Mouse (Mus musculus) spleen, adult 2 months (tissue): Measurements from ENCODE around the gene Runx2. TPM values are rescaled to one million over a fixed set of nuclear protein-coding genes. Genes with fewer than 3 reads are reported as not detected.

Source experiments
- DNase-seq, 2 experiments: peaks; one replicate each; pipeline versions ENCODE4 v3.0.0 to v3.0.0-alpha.2; 2012 to 2021; ENCODE audit warnings: low spot score in 2 of 2, low read depth in 1 of 2
- H3K27ac ChIP-seq: fragments of 200-500 bp; 2 replicates; pipeline ENCODE4 v1.5.1; 2012; ENCODE audit warnings: low read length, inconsistent platforms; ENCODE audit not compliant: insufficient read depth
- H3K27me3 ChIP-seq: fragments of 200-500 bp; 2 replicates; pipeline ENCODE4 v1.6.1; 2012; ENCODE audit warnings: mild to moderate bottlenecking, moderate library complexity, low read length, inconsistent platforms; ENCODE audit not compliant: control insufficient read depth, insufficient read depth
- H3K36me3 ChIP-seq: fragments of 200-500 bp; 2 replicates; pipeline ENCODE4 v1.6.1; 2012; ENCODE audit warnings: mild to moderate bottlenecking, low read length, inconsistent platforms; ENCODE audit not compliant: control insufficient read depth, insufficient read depth
- H3K4me1 ChIP-seq: fragments of 200-500 bp; 2 replicates; pipeline ENCODE4 v1.6.1; 2011; ENCODE audit warnings: inconsistent platforms; ENCODE audit not compliant: control insufficient read depth, insufficient read depth, insufficient read length
- H3K4me3 ChIP-seq: fragments of 200-500 bp; 2 replicates; pipeline ENCODE4 v1.5.1; 2011; ENCODE audit warnings: mild to moderate bottlenecking, inconsistent platforms; ENCODE audit not compliant: insufficient read depth, insufficient read length; ENCODE audit errors: extremely low read depth
- CTCF ChIP-seq: fragments of 200-500 bp; IDR thresholded peaks from 2 replicates; pipeline ENCODE4 v1.5.1; 2011; ENCODE audit warnings: mild to moderate bottlenecking, inconsistent platforms; ENCODE audit not compliant: insufficient read depth, insufficient read length, insufficient replicate concordance; ENCODE audit errors: extremely low read depth
- POLR2A ChIP-seq: fragments of 200-500 bp; IDR thresholded peaks from 2 replicates; pipeline ENCODE4 v1.6.1; 2011; ENCODE audit warnings: low read depth, low read length, inconsistent platforms
- WGBS: fragments of 180-500 bp; shearing (Covaris S2); methylation state at CpG from one replicate; pipeline ENCODE4 v1.1.7; 2018; 5-methylcytosine and 5-hydroxymethylcytosine counted together
- polyA plus RNA-seq: library from polyadenylated mRNA; depleted of rRNA; stranded (reverse); fragments of >200 nt; gene quantifications from 2 replicates; pipeline ENCODE4 v1.2.3, GENCODE M21; 2012

Gene Runx2
- polyA plus RNA-seq, 1 experiment, result 11.1 TPM

DNA sequence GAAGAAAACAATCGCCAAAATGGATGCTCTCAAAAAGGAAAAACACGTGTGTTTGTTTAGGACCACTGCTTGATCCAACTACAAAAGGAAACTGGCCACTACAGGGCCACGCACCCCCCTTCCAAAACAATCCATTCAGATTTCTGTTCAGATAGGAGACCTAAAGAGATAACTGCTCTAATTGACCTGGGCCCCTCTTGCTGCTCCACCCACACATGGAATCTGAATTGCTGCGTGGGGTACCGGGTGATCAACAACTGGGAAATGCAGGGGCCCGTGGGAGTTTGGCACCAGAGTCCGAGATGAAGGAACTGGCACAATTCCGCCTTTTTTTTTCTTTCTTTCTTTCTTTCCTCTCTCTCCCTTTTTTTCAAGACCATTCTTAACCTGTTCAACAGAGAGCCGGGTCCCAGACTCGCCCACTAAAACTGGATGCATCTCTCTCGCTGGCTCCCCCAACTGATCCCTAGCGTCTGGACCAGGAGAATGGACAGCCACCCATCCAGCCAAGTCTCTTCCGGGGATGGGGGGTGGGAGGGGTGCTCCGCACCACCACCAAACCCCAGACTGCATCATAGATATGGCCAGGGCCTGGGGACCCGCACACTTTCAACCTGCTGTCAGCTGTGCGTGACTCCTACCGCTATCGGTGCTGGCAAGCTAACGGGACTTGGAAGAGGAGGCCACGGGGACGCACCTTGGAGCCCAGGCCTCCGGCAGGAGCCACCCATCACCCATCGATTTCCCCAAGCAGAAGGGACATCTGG is 80.9 kb downstream of the Runx2 start:
- TF ChIP-seq POLR2A, result no peak
- no peak for TF ChIP-seq CTCF
- peaks cover 25% of the 10 kb centered on the region for H3K27me3 ChIP-seq
- H3K4me1 ChIP-seq, result peaks cover 15% of the 10 kb centered on the region
- no peak for DNase-seq
- WGBS, result 13% methylated on average over 23 of the region's 23 CpGs
- H3K4me3 ChIP-seq, result peak overlapping the region; percentile 85; the same call in 1 of the 2 replicates
- no peak overlapping the region for H3K27ac ChIP-seq
- H3K36me3 ChIP-seq, result no peaks in the 10 kb centered on the region

DNA sequence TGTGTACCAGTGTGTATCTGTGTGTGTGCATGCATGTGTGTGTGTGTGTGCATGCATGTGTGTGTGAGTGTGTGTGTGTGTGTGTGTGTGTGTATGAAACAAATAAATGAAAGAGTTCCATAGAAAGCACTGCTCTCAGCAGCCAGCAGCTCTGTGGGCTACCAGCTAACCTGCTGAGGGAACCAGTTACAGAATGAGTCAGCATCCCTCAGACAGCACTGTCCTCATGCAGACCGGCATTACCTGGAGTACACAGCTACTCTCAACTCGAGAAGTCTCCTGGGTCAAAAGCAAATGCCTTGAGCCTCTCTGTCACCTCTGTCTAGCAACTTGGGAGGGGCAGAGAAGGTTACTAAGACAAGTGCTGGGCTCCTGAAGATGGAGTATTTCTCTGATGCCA is 86.1 kb downstream of the Runx2 start:
- TF ChIP-seq CTCF (no peak), POLR2A (no peak)
- no peaks in the 10 kb centered on the region for H3K4me1 ChIP-seq
- H3K27me3 ChIP-seq, result no peaks in the 10 kb centered on the region; the same call in none of the 2 replicates
- WGBS, result 32% methylated on average over 2 of the region's 2 CpGs
- no peak overlapping the region; the same call in 1 of the 2 replicates for H3K27ac ChIP-seq
- no peak overlapping the region for H3K4me3 ChIP-seq
- DNase-seq, result no peak
- H3K36me3 ChIP-seq, result no peaks in the 10 kb centered on the region

DNA sequence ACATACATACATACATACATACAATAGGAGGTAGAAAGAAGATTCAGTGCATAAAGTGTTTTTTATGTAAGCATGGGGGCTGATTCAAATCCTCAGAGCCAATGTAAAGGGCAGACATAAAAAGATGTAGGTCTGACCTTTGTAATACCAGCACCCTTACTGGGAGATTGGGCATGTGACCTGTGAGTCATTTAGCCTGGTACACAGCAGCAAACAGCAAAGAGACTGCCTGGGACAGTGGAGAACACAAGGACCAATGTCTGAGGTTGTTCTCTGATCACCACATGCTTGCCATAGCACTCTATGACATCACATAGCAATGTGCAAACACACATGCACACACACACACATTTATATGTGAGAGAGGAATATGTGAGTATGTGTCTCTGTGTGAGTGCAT is 86.9 kb downstream of the Runx2 start:
- Histone ChIP-seq H3K4me1 (no peaks in the 10 kb centered on the region), H3K27me3 (no peaks in the 10 kb centered on the region; the same call in 1 of the 2 replicates), H3K27ac (no peak overlapping the region), H3K36me3 (no peaks in the 10 kb centered on the region), H3K4me3 (no peak overlapping the region)
- DNase-seq, result no peak
- TF ChIP-seq POLR2A (no peak), CTCF (no peak)

DNA sequence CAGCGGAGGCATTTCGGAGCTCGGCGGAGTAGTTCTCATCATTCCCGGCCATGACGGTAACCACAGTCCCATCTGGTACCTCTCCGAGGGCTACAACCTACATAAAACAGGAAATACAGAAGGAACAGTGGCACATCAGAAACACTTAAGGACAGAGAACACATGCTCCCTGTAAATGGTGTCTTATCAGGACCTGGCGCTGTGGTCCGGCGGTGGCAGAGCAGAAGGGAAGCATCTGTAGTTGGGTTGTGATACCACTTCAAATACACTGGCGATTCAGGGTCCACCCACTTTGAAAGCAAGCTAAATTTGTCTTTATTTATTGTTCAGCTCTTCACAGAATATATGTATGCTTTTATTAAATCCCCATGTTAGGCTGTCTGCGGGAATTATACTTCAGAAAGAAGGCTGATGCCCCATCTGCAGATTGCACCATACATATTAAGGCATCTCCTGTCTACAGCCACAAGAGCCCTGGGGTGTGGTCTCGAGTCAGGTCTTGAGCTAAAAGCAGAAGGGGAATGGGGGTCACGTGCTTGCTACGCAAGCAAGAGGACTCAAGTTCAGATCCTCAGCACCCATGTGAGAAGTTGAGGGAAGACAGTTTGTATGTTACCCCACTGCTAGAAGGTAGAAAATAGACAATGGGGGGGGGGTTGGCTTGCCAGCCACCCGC is 89.7 kb downstream of the Runx2 start:
- Histone ChIP-seq H3K4me3 (no peak overlapping the region), H3K27ac (no peak overlapping the region), H3K27me3 (no peaks in the 10 kb centered on the region; the same call in 1 of the 2 replicates), H3K4me1 (no peaks in the 10 kb centered on the region), H3K36me3 (no peaks in the 10 kb centered on the region)
- TF ChIP-seq CTCF (no peak), POLR2A (no peak)
- WGBS, result 71% methylated on average over 16 of the region's 16 CpGs
- no peak for DNase-seq

DNA sequence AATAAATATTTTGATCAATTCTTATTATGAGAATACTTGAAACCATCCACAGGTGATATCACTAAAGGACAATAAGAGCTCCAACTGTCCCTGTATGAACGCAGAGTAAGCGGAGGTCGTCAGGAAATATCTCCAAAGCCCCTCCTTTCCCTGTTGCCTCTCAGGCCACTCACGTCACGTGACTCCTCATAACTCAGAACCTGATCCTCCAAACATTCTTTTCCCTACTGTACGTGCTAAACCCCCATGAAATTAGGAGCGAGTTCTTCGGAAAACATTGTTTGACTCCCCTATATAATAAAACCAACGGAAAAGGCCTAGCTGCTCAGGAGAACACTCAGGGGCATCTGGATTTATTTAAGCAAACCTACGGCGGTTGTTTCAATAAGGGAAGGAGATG is 90.3 kb downstream of the Runx2 start:
- 92% methylated on average over 11 of the region's 11 CpGs for WGBS
- Histone ChIP-seq H3K4me3 (no peak overlapping the region), H3K36me3 (no peaks in the 10 kb centered on the region), H3K4me1 (no peaks in the 10 kb centered on the region), H3K27ac (no peak overlapping the region), H3K27me3 (no peaks in the 10 kb centered on the region; the same call in 1 of the 2 replicates)
- DNase-seq, result no peak
- TF ChIP-seq CTCF, result no peak
- TF ChIP-seq POLR2A, result no peak

DNA sequence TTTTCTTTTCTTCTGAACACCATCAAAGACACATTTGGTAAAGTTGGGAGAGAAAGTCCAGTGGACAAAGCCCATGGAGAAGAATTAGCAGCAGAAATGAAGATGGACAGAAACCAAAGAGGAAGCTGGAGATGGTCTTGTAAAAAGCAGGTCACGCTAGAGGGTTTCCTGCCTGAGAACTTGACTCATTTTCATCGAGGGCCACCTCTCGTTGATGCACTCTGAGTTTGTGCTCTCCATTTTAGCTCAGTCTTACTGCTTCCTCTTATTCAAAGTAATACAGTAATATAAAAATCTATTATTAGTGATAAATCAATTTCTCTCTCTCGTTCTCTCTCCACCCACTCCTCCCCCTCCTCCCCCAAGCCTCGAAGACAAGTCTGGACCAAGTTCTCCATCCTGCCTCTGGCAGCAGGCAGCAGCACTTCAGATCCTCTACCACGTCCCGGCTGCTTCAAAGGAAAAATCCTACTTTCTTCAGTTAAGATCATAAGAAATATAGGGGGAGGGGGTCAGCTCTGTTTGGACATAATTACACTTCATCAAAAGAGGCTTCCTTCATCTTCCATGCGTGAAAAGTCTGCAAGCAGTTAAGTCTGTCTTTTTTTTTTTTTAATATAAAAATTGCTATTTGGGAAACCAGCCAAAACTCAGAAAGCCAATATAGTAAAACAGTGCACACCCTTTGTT is 92.3 kb downstream of the Runx2 start:
- DNase-seq, result no peak
- no peaks in the 10 kb centered on the region; the same call in 1 of the 2 replicates for H3K4me1 ChIP-seq
- 34% methylated on average over 8 of the region's 8 CpGs for WGBS
- H3K27ac ChIP-seq, result no peak overlapping the region
- no peaks in the 10 kb centered on the region for H3K36me3 ChIP-seq
- no peak overlapping the region for H3K4me3 ChIP-seq
- TF ChIP-seq POLR2A, result no peak
- no peak for TF ChIP-seq CTCF
- H3K27me3 ChIP-seq, result no peaks in the 10 kb centered on the region; the same call in 1 of the 2 replicates

DNA sequence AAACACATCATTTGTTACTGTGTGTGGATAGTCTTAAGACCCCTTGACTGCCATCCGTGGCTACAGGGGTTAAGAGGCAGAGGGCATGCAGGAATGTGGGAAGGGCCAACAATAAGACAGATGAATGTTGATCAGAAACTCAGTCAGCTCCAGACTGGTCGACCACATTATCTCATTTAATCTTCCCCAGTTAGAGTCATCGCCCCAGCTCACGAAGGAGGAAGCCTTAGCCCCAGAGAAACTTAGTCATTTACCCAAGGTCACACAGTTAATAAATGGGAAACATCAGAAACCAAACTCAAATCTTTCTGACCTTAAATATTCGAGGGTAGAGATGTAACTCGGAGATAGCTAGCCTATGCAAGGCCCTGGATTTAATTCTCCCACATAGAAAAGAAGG is 96.0 kb downstream of the Runx2 start:
- H3K4me3 ChIP-seq, result no peak overlapping the region
- no peaks in the 10 kb centered on the region for H3K36me3 ChIP-seq
- WGBS, result 46% methylated on average over 6 of the region's 6 CpGs
- H3K27me3 ChIP-seq, result no peaks in the 10 kb centered on the region
- no peak for DNase-seq
- H3K27ac ChIP-seq, result no peak overlapping the region
- TF ChIP-seq CTCF, result no peak
- no peak for TF ChIP-seq POLR2A
- no peaks in the 10 kb centered on the region; the same call in 1 of the 2 replicates for H3K4me1 ChIP-seq
